Mouse (Mus musculus): ENCODE data around the gene Nr2f2. TPM values are rescaled to one million over a fixed set of nuclear protein-coding genes. Genes with fewer than 3 reads are reported as not detected.

Nr2f2 gene
- total RNA-seq, 2 experiments from 2014 or later: 41.7 to 50.4 TPM

DNA sequence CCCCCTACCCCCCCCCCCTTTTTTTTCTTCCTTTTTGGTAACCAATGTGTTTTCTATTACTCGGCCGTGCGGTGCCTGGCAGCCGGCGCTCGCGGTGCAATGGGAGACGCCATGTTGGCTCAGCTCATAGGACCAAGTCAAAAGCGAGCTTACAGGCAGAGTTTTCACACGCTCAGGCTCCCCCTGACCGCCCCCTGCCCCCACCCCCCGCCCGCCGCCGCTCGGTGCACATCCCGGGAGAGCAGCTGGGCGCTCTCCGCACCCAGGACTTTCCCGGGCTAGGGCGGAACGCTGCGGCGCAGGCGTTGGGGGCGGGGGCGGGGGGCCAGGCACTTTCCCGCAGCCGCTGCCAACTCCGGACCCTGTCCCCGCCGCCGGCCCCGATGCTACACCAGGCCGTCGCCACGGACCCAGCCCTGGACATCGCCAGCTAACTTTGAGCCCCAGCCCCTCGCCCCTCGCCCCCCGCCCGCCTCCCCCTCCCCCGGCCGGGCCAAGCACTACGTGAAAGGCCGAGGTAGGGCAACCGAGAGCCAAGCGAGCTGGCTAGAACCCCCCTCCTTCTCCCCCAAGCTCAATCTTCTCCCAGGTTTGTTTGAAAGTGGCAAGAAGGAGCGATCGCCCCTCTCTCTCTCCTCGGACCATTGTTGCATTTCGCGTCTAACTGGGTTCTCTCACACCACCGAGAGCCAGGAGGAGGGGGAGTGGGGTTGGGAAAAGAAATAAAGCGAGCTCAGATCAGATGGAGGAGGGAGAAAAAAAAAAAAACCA is 15.6 kb downstream of the Nr2f2 start:
- no peak for DNase-seq

GRCm38 (mm10) chr7:70349981-70350670 is 16.4 kb downstream of the Nr2f2 start:
- no peak for DNase-seq

- DNase-seq: no peak
These were observed 17.4 kb downstream of the Nr2f2 start for GRCm38 (mm10) chr7:70348977-70349615.

DNA sequence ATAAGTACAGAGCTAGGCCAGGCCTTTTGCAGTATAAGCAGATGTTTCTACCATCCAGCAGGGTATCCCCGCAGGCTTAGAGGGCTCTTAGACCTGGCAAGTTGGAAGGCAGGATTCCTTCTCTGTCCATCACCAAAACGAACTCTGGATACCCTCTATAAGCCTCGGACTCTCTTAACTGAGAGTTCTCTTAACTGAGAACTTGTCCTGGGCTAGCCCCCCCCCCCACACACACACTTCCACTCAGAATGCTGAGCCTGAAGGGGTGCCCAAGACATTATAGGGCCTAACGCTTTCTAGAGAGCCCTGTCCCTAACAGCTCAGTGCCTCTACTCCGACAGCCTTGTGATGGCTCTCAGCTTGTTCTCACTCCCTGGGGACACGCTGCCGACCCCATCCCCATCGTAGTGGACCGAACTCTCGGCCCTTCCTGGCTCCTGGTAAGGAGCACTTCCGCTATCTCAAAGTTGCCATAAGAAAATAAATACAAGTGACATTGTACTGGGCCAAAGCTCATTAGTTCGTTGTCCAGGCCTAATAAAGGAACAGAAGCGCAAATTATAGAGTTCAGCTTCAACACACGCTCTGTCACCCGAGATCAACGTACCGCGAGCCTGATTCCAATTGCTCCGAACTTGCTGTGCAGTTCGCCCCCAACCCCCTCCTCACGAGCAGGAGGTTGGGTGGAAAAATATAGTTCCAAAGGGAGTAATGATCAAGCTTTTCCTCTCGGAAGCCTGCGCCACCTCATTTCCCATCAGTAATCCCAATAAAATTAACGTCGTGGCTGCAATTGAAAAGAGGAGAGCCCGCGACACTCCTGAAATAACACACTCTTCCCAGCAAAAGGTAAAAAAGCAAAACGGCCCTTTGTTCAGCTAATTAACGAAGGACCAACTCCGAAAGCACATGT is 18.2 kb downstream of the Nr2f2 start:
- no peak for DNase-seq

DNA sequence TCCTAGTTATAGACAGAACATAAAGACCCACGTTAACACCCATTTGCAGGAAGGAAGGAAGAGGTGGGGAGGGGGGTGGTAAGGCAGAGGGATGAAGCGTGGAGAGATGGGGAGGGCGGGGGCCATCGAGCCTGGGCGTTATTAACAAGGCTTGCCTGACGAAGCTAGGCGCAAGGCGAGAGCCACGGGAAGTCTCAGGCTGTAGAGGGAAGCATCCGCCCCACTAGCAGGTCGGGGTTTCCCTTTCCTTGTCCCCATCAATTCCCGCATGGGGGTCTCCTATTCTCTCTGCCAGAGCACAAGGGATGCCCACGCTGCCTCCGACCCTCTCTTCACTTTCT is 18.9 kb downstream of the Nr2f2 start:
- DNase-seq: no peak

DNA sequence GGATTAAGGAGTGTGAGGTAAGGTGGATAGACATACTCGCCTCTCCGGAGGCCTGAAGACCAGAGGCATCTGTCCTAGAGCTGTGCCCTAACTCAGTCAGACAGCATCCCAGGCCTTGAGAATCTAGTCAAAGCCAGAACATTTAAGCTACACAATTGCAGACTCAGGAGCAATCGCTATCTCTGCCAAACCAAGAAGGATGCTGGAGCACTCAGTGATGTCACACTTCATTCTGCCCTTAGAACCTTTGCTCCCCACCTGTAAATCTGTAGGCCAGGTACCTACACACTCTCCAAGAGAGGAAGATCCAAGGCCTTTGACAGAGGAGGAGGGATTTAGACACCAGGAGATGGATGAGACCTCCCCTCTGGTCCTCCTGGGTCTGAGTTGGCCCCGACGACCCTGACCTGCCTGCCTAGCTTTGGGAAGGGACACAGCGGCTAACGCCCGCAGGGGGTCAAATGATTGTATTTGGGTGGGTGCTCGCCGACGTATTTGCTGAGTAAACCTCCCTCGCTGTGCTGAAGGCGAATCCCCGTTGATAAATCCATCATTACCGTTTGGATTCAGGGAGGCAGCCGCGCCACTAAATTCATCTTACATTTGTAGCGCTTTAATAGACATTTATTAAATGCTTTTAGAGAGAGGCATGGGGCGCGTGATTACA is 19.5 kb downstream of the Nr2f2 start:
- no peak for DNase-seq

DNA sequence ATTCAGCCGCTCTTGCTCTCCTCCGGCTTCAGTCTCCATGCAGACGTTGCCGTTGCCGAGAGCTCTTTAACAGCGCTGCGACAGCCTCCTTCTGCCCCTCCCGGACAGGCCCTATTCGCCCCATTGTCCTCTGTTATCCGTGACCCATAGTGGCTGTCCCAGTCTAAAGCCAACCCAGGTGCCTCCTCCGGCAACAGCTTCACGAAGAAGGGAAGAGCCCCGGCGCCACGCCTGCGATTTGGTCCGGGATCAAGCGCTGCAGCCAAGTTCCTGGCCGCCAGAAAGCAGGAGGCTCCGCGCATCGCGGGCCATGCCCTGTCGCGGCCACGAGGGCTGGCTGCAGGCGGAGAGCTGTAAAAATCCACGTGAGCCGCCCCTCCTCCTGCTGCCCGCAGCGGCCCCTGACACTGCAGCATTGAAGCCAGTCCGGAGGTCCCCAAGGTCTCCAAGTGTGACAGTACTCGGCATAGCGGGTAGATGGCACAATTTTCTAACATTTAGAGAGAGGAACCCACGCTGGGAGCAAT is 20.5 kb downstream of the Nr2f2 start:
- peak in 1 of 2 experiments; percentile 54 for DNase-seq

GRCm38 (mm10) chr7:70343426-70343825 is 23.1 kb downstream of the Nr2f2 start:
- no peak for DNase-seq

- DNase-seq: no peak
These were observed 23.8 kb downstream of the Nr2f2 start for GRCm38 (mm10) chr7:70342771-70343170.

GRCm38 (mm10) chr7:70342076-70342475 is 24.5 kb downstream of the Nr2f2 start:
- DNase-seq: no peak

DNA sequence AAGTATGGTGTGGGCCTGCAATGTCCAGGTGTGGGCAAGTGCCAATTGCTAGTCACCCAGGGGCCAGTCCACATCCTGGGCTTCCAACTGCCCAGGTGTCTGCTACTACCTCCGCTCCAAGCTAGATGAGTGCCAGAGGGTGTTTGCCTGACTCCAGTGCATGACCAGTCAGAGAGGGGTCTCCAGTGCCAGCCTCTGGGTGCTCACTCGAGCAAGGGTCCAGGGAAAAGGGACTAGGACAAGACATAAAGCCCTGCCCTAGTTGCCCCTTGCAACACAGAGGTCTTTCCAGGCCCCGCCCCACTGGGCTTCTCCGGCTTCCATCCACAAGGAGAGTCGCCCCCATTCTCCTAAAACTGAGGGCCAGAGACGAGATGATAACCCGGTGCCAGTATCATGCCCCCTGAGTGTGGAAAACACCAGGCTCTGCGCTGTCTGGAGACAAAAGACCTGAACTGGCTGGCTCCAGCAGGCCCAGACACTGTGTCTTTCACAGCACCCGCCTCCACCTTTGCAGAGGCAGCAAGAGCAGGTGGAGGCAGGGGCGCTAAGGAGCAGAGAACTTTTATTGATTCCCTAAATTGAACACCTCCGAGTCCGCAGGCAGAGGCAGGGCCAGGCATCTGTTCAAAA is 26.4 kb downstream of the Nr2f2 start:
- DNase-seq: no peak

- DNase-seq: no peak
These were observed 28.3 kb downstream of the Nr2f2 start for GRCm38 (mm10) chr7:70338265-70338640.

DNA sequence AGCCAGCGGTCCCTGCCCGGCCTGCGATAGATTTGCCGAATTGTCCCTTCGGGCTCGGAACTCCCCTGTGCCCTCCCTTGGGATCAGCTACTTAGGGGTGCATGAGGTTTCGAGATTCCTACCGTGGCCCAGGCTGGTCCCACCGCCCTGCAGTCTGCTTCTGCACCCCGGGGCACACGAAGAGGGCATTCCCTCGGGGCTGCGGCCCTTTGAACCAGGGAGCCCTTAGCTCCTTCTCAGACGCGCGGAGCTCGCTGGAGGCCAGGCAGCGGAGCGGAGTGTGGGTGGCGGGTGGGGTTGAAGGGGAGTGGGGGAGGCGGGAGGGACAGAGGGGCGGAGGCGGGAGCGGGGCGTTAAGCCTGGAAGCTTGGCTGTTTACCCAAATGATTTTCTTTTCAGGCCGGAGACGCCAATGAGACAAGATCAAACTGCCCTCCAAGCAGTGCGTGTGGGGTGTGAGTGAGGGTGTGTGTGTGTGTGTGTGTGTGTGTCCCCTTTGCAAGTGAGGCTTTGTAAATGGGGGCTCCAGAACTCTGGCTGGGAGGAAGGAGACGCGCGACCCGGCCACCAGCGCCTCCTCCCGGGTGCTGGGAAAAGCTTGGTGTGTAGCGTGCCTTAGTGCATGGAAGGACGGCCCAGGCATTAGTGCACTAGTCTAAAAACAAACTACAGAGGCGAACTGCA is 28.8 kb downstream of the Nr2f2 start:
- DNase-seq: no peak

GRCm38 (mm10) chr7:70336571-70337240 is 29.8 kb downstream of the Nr2f2 start:
- no peak for DNase-seq

DNA sequence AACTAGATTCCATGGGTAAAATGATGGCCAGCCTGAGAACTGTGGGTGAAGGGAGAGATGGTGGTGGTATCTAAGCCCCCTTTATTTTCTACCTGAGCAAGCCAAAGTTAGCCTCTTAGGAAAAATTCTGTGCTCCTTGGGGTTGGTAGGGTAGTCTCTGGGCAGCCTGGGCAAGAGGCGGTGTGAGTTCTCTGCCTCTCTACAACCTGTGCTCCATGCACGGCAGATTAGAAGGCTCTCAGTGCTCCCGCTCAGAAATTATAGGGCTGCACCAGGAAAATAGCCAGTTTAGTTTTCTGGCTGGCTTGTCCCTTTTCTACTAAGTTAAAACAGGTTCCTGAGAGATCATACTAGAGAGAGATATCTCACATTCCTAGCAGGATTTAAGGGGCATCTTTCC is 30.4 kb downstream of the Nr2f2 start:
- no peak for DNase-seq

GRCm38 (mm10) chr7:70335411-70335810 is 31.1 kb downstream of the Nr2f2 start:
- no peak for DNase-seq

- peak; percentile 80 to 83 for DNase-seq
These were observed 31.7 kb downstream of the Nr2f2 start for GRCm38 (mm10) chr7:70334836-70335235.

- no peak for DNase-seq
These were observed 32.7 kb downstream of the Nr2f2 start for GRCm38 (mm10) chr7:70333851-70334250.

- DNase-seq: no peak
These were observed 33.4 kb downstream of the Nr2f2 start for GRCm38 (mm10) chr7:70332926-70333664.
